Mouse (Mus musculus): ENCODE data around the gene Spem1.

Spem1 gene

DNA sequence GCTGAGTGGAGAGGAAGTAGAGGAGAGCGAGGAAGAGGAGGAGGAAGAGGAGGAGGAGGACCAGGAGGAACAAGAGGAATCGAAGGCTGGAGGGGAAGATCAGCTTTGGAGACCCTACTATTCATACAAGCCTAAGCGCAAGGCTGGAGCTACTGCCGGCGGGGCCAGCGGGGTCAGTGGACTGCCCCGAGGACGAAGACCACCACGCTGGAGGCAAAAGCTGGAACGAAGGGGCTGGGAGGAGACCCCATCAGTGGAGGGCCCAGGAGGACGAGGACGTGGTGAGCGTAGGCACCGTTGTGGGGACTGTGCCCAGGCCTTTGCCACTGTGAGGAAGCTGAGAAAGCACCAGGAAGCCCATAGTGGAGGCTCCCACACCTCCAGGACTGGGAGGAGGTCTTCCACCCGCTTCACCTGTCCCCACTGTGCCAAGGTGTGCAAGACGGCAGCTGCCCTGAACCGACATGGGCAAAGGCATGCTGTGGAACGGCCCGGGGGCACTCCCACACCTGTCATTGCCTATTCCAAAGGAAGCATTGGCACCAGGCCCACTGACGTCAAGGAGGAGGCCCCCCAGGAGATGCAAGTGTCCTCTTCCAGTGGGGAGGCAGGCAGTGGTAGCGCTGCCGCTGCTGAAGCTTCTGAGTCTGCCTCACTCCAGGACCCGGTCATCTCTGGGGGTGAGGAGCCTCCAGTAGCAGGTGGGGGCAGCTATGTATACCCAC, 43.6 kb downstream of the Spem1 start:
- in situ Hi-C loops (cut with MboI; ENCODE audit: low pct_unique_long_range_greater_than_20kb in 1 of 2, low sequenced_read_pairs in 2 of 2, unreplicated experiment in 1 of 2) = no loop called here

DNA sequence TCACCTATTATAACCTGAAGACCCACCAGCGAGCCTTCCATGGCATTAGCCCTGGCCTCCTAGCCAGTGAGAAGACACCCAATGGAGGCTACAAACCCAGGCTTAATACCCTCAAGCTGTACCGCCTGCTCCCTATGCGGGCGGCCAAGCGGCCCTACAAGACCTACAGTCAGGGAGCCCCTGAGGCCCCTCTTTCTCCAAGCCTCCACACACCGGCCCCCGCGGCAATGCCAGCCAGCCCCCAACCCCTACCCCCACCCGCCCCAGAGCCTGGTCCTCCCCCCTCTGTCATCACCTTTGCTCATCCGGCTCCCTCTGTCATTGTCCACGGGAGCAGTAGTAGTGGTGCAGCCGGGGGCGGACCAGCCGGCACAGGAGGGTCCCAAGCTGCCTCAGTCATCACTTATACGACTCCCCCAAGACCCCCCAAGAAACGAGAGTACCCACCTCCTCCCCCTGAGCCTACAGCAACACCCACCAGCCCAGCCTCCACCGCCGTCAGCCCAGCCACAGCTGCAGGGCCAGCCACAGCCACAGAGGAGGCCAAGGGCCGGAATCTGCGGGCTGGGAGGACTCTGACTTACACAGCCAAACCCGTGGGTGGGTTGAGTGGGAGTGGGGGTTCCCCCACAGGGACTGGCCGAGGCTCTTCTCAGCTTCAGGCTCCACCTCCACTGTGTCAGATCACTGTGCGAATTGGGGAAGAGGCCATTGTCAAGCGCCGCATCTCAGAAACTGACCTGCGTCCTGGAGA, 44.3 kb downstream of the Spem1 start:
- in situ Hi-C loops (cut with MboI; ENCODE audit: low pct_unique_long_range_greater_than_20kb in 1 of 2, low sequenced_read_pairs in 2 of 2, unreplicated experiment in 1 of 2) = no loop called here

DNA sequence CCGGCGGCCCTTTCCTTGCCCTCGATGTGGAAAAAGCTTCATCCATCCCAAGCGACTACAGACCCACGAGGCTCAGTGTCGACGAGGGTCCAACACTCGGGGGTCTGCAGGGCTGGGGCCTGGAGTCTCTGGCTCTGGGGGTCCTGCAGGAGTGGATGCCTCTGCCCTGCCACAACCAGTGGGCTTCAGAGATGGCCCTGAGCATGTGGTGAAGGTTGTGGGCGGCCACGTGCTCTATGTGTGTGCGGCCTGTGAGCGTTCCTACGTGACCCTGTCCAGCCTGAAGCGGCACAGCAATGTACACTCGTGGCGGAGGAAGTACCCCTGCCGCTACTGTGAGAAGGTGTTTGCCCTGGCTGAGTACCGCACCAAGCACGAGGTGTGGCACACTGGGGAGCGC, 45.5 kb downstream of the Spem1 start:
- in situ Hi-C loops (cut with MboI; ENCODE audit: low pct_unique_long_range_greater_than_20kb in 1 of 2, low sequenced_read_pairs in 2 of 2, unreplicated experiment in 1 of 2) = no loop called here

DNA sequence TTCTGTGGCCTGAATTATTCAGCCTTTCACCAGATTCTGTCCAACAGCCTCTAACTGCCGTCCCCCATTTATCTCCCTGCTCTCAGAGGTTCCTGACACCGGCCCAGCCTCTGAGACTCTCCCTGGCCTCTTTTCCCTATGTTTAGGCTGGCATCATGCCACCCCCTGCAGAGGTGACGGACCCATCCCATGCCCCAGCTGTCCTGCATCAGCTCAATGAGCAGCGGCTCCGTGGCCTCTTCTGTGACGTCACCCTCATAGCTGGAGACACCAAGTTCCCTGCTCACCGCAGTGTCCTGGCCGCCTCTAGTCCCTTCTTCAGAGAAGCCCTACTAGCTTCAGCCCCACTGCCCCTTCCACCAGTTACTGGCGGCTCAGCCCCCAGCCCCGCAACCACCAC, 46.3 kb downstream of the Spem1 start:
- in situ Hi-C loops (cut with MboI; ENCODE audit: low pct_unique_long_range_greater_than_20kb in 1 of 2, low sequenced_read_pairs in 2 of 2, unreplicated experiment in 1 of 2) = no loop called here

DNA sequence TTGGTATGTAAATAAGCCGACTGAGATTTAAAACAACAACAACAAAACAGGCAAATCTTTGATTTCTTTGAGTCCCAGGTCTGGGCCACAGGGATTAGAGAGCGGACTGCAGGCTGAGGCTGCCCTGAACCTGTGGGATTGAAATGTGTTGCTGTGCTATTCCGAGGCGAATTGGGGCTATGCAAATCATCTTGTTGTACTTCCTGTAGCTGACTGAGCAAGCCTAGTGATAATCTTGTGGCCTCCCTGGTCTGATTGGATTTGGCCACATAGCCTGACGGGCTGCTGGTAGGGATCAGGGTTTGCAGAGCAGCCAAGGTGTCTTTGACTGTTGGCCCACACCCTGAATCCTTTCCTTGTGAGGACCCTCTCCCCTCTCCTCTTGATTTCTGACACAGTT, 47.0 kb downstream of the Spem1 start:
- in situ Hi-C loops (cut with MboI; ENCODE audit: low pct_unique_long_range_greater_than_20kb in 1 of 2, low sequenced_read_pairs in 2 of 2, unreplicated experiment in 1 of 2) = no loop called here
